Mouse (Mus musculus) cerebellum, postnatal 4 days (tissue): ENCODE measurements at regions not wholly inside any gene's neighbourhood (a gene's known extent, or its start where the extent isn't known, plus 50 kb on each side); places are given as distances from the start of the nearest gene placed in this dataset.
A peak's percentile ranks its signal among the peaks of the same experiment; 100 is the strongest.

ENCODE experiments used
- DNase-seq, 2 experiments: peaks; one replicate each; pipeline ENCODE4 v3.0.0; 2022; ENCODE audit warnings: low spot score in 2 of 2, mixed read lengths in 1 of 2

DNA sequence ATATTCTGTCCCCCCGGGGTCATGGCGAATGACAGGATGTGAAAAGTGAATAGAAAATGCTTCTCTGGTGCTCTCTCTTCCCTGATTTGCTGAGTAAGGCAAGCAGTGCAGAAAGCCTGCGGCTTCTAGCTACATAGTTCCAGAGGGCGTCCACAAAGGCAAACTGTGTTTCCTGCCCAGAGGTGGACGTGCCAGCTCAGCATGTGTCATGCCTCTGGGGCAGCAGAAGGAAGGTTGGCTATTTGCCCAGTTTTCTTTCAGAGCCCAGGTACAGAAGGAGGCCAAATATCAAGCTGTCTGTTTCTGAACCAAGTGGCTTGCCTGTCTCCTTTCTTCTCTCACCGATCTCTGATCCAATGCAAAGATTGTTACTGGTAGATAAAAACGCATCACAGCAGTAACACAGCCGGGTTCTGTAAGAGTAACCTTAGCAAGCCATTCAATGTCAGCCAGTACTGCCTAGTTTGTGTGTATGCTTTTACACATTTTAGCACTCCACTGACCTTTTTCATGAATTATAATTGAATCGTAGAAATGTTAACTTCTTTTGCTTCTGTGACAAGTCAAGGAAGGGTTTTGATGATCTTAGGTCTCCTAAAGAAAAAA lies 223.3 kb upstream of the Impg1 start:
- peak in 1 of 2 experiments; percentile 20 for DNase-seq

DNA sequence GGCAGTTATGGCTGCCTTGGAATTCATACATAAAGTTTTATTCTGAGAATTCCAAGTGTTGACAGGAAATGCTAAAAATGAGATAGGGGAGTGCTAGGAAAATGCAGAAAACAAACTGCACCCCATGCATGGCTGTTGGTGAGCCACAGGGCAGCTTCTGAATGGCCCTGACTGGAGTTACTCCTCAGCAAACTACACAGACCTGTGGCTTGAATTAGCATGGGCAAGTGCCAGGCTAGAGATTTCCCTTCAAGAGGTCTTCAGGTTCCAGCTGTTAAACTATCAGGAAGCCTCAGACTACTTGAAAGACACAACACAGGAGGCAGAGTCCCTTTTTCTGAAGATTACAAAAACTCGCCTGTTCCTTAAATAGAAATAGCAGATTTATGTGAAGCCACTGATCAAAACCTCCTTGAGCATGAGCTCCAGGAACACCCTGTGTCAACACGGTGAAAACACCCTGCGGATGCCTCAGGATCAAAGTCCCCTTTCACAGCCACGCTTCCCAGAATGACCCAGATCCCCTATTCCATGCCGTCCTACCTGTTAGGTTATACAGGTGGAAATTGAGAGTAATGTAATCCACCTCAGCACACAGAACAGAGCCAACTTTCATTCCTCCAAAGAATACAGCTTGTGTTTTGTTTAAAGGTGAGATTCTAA lies 217.9 kb upstream of the Impg1 start:
- DNase-seq, result no peak

GRCm38 (mm10) chr9:80681709-80682108 lies 216.4 kb upstream of the Impg1 start:
- no peak for DNase-seq

DNA sequence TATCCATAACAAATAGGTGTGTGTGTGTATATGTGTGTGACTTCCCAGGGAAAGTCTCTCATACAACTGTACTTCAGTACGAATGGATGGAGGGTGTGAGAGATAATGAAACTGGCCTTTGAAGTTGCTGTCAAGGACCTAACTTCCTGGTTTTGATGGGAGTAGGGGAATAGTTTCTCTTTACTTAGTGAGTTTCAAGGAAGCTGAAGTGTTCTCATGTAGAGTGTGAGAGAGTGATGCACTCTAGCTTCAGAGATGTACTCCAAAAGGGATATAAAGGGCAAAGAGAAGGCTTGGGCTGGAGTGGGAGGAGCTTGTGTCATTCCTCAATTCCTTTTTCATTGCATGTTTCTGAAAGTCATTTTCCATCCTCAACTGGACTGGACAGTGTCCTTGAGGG lies 206.2 kb upstream of the Impg1 start:
- DNase-seq, result no peak

DNA sequence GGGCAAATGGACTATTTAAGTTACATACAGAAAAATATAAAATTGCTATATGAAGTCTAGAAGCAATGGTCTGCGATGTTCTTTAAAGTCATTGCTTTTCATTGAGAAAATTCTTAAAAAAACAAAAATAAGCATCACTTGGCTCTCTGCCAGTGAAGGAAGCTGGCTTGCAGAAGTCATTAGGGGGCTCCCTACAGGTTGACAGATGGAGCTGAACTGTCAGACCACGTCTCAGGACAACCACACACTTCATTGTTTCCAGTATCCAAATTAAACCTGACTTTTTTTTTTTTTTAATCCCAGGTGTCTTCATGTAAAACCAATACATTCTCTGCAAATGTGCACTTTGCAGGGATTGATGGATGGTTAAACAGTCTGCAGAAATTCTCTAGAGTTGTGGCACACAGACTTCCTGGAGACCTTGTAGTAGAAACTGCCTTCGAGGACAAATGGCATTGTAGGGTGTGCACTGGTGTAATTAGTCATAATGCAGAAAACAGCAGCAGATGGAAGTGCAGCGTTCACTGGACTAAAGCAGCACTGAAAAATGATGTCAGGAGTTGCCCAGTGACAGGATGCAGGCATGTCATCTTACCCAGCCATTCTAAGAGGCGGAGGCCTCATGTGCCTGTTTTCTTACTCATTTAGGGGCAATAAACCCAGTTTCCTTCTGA lies 203.4 kb upstream of the Impg1 start:
- no peak for DNase-seq

GRCm38 (mm10) chr9:80658755-80659154 lies 193.5 kb upstream of the Impg1 start:
- DNase-seq, result no peak

GRCm38 (mm10) chr9:80615114-80615513 lies 149.8 kb upstream of the Impg1 start:
- no peak for DNase-seq

DNA sequence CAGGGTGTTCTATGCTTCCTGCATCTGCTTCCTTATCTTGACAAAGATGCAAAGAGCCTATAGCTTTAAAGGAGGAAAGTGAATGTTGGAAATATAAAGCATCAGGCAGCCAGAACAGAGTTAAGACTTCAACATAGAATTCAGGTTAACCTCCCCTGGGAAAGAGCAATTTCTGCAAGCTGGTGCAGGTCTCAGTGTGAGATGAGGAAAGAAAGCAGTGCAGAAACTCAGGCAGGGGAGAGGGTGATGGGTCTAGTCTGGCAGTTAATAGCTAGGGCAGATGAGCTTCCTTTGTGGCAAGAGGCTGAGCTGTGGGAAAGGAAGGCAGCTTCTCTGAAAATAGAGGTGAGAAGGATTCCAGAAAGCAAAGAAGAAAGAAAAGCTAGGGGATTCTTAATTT lies 134.7 kb upstream of the Impg1 start:
- DNase-seq, result no peak

DNA sequence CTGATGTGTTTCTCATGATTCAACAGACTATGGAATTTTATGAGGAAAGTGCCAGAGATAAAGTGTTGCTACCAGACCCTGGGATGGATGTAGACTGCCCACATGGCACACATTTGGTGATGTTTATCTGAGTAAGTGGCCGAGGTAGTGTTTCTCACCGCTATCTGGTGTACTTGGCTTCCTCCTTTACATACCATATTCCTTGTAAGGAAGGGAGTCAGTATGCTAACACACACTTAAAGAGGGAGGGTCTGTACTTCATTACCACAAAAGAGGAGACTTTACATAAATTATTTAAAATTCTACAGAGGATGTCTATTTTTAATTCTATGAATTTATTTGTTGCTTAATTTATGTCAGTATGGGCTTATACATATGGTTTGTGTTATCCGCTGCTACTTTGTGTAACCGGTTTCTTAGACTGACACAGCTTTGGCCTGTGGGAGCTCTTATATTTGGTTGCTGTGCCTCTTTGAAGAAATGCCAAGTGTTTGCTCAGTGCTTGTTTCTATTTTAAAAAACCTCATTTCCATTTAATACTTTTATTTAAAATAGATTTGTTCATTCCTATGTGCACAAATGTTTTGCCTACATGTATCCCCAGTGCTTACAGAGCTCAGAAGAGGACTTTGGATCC lies 100.2 kb upstream of the Impg1 start:
- no peak for DNase-seq

GRCm38 (mm10) chr9:80563655-80564054 lies 98.4 kb upstream of the Impg1 start:
- DNase-seq, result no peak

DNA sequence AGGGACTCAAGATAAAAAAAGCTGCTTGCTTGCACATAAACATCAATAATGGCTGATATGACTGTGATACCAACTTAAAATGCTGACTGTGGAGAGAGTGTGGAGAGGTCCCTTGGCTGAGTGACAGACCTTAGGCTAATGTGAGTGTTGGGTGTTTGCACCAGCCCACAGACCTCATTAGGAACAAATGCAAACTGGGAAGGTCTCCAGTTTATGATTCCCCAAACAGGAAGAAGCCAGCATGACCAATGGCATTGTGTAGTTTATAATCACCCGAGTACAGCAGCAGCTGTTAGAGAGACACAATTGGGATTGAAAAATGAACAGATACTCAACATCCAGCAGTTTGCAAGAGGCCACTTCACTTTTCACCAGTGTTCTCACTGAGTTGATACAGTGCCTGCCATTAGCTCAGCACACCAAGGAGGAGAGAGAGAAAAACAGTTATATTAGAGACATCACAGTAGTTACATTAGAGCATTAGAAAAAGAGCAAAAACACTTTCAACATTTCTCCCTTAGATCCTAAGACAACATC lies 90.3 kb upstream of the Impg1 start:
- no peak for DNase-seq
